In the genomic region with DNA sequence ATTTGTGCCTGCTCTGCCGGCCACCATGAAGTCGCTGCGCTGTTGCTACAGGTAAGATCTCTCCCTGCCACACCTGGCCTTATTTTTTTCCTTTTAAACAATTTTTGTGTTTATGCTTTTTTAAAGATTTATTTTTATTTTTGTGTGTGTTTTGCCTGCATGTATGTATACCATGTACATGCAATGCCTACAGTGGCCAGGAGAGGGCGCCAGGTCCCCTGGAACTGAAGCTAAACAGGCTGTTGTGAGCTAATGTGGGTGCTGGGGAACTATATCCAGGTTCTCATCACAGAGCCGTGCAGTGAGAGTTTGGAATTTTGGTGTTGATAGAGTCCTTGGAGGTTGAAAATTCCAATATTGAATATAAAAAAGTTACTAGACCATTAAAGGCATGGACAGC, we compare ENCODE assay signal across 9 mouse cellular contexts. TPM values are rescaled to one million over a fixed set of nuclear protein-coding genes. Genes with fewer than 3 reads are reported as not detected.
DNase-seq lines count a peak whose midpoint lies in the region; ATAC-seq and TF ChIP-seq lines count a peak whose summit lies in the region.
"Had no signal": no experiment of that assay in that cellular context is flagged by ENCODE, and none has a peak within 500 bp of the region (broad histone marks: within the 10 kb centered on the region; RNA-seq: fewer than 3 reads in every experiment).

No protein-coding gene starts in this region.

- peak; percentile 53 for DNase-seq in adrenal gland, postnatal 14 days
- no peak for DNase-seq in adrenal gland, adult 2 months
- peak; percentile 24 for DNase-seq in layer of hippocampus, adult 11-12 months (ENCODE audit: low spot score)
- no peak for DNase-seq in layer of hippocampus, adult 18-20 months (ENCODE audit: low spot score in 2 of 2)
- DNase-seq in T-cell, adult 2 months (ENCODE audit: low spot score), result peak; percentile 14
- DNase-seq in spleen, adult 2 months (ENCODE audit: low read depth in 1 of 2, low spot score in 2 of 2), result peak in 1 of 2 experiments; percentile 30
- no peak for DNase-seq in yolk sac, embryonic 10.5 days (ENCODE audit: low spot score)

- TF ChIP-seq CTCF in spleen, adult 2 months (IDR thresholded peaks at IDR 0.05; ENCODE audit: extremely low read depth, insufficient read depth, insufficient read length, insufficient replicate concordance), result peak; percentile 61; the same call in 1 of the 2 replicates

- 76% methylated on average over 5 of the region's 5 CpGs for WGBS in spleen, adult 2 months

- no peak overlapping the region for H3K4me3 ChIP-seq in spleen, adult 2 months (ENCODE audit: extremely low read depth, insufficient read depth, insufficient read length)
- H3K4me3 ChIP-seq: myocyte had no signal

- H3K27ac ChIP-seq in spleen, adult 2 months (ENCODE audit: insufficient read depth, low read length), result no peak overlapping the region

- no peaks in the 10 kb centered on the region for H3K27me3 ChIP-seq in spleen, adult 2 months (ENCODE audit: control insufficient read depth, insufficient read depth, low read length)

- peaks cover 12% of the 10 kb centered on the region for H3K36me3 ChIP-seq in spleen, adult 2 months (ENCODE audit: control insufficient read depth, insufficient read depth, low read length)

- no peak for TF ChIP-seq POLR2A in spleen, adult 2 months (IDR thresholded peaks at IDR 0.05; ENCODE audit: low read depth, low read length)

- no peaks in the 10 kb centered on the region for H3K4me1 ChIP-seq in spleen, adult 2 months (ENCODE audit: control insufficient read depth, insufficient read depth, insufficient read length)

- ATAC-seq in granulocyte monocyte progenitor cell, adult 5-6 weeks (replicated peaks; ENCODE audit: poor library complexity, severe bottlenecking), result peak; percentile 71

RNA-seq across cellular contexts. Expression of gene Pdcd5, which starts 18.8 kb away (rescaled TPM):
- total RNA-seq in adrenal gland, postnatal 14 days (2021), result 84.8 and 103 TPM in 2 replicates
- 10 to 100 TPM; 87.1 to 88.8 TPM for total RNA-seq in adrenal gland, adult 2 months (2021)
- polyA plus RNA-seq in adrenal gland, adult 2 months (2012; rRNA removed), result 21.2 and 21.3 TPM in 2 replicates
- 10 to 100 TPM; 77.9 to 80.8 TPM for total RNA-seq in layer of hippocampus, adult 18-20 months (2021)
- 133 and 145 TPM in 2 replicates for total RNA-seq in granulocyte monocyte progenitor cell, adult 5-6 weeks (2014; fragmentation: Nextera tagmentation)
- total RNA-seq in granulocyte monocyte progenitor cell, adult 5-6 weeks (2017), result 94.4 and 114 TPM in 2 replicates
- polyA plus RNA-seq in spleen, adult 2 months (2012; rRNA removed), result 32.6 and 33.8 TPM in 2 replicates

RNA-seq across cellular contexts. Expression of gene Ankrd27, which starts 42.5 kb away (rescaled TPM):
- 30.7 and 33.6 TPM in 2 replicates for total RNA-seq in adrenal gland, postnatal 14 days (2021)
- 10 to 100 TPM; 27.7 to 30.4 TPM for total RNA-seq in adrenal gland, adult 2 months (2021)
- 14.5 and 19.9 TPM in 2 replicates for polyA plus RNA-seq in adrenal gland, adult 2 months (2012; rRNA removed)
- 10 to 100 TPM; 36.2 to 37.8 TPM for total RNA-seq in layer of hippocampus, adult 18-20 months (2021)
- 40.4 and 66.7 TPM in 2 replicates for total RNA-seq in granulocyte monocyte progenitor cell, adult 5-6 weeks (2014; fragmentation: Nextera tagmentation)
- 40.0 and 49.7 TPM in 2 replicates for total RNA-seq in granulocyte monocyte progenitor cell, adult 5-6 weeks (2017)
- 17.5 and 20.2 TPM in 2 replicates for polyA plus RNA-seq in spleen, adult 2 months (2012; rRNA removed)

RNA-seq across cellular contexts. Expression of gene Rgs9bp, which starts 43.1 kb away (rescaled TPM):
- total RNA-seq in adrenal gland, postnatal 14 days (2021), result 0.37 and 0.56 TPM in 2 replicates
- total RNA-seq in adrenal gland, adult 2 months (2021), result under 1 TPM; 0.17 to 0.21 TPM
- polyA plus RNA-seq in adrenal gland, adult 2 months (2012; rRNA removed), result 0.04 and 0.07 TPM in 2 replicates
- total RNA-seq in layer of hippocampus, adult 18-20 months (2021), result under 1 TPM; 0.22 to 0.23 TPM
- 0.30 and 1.2 TPM in 2 replicates for total RNA-seq in granulocyte monocyte progenitor cell, adult 5-6 weeks (2014; fragmentation: Nextera tagmentation)
- 0.36 and 0.65 TPM in 2 replicates for total RNA-seq in granulocyte monocyte progenitor cell, adult 5-6 weeks (2017)
- 0.11 TPM in 2 replicates for polyA plus RNA-seq in spleen, adult 2 months (2012; rRNA removed)
- polyA plus RNA-seq: myocyte had no signal

Comparison
In these comparisons a context has a peak if more than half of its experiments do, and no peak if none do; other contexts are left out.
1. DNase-seq: peak in adrenal gland, postnatal 14 days (single experiment), layer of hippocampus, adult 11-12 months (single experiment) and T-cell, adult 2 months (single experiment); none in adrenal gland, adult 2 months (single experiment), layer of hippocampus, adult 18-20 months (0 of 2) and yolk sac, embryonic 10.5 days (single experiment).